ENCODE assay signal across 10 mouse cellular contexts in the genomic region with DNA sequence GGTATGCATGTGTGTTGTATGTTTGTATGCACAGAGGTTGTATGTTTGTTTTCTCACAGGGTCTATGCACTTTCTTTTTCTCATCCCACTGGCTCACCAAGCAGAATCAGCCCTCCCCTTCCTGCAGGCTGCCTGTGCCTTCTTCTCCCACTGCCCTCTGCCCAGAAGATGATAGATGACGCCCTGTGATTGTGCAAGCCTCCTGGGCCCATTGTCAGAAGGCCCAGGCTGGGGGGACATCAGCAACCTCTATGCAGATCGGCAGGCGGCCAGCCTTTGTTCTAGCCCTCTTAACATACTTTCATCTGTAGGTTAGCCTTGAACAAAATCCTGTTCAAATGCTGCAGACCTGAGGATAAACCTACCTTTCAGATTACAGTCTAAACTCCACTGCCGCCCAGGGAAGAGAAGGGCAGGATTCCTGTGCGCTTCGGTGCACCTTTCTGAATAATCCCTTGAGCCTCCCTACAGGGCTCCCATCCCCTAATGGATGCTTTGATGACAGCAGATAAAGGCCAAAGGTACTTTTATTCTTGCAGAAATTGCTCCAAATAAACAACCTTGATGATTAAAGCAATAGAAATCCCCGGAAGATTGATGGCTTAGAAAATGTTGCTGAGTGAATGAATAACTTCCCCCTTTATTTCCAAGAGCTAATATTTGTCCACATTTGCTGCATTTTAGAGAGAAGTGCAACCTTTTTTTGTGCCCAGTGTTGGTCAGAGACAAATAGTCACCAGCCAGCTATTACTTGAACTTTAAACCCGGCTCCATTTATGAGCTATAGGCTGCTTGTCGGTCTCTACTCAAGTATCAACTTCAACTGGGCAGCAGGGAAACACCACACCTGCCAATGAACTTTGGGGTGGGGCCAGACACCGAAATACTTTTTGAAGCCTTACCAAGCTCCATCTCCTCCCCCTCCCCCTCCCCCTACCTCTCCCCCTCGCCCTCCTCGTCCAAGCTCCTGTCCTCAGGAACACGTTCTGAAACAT.
DNase-seq lines count a peak whose midpoint lies in the region; ATAC-seq lines count a peak whose summit lies in the region.
"Had no signal": no experiment of that assay in that cellular context is flagged by ENCODE, and none has a peak within 500 bp of the region (broad histone marks: within the 10 kb centered on the region; RNA-seq: fewer than 3 reads in every experiment).

No protein-coding gene starts in this region.

- H3K27ac ChIP-seq in limb, embryonic 10.5 days, result no peak overlapping the region
- H3K27ac ChIP-seq: midbrain, embryonic 15.5 days had no signal

- DNase-seq in kidney, postnatal 4 days, result peak; percentile 21 to 26
- DNase-seq in kidney, adult 8-10 months, result no peak
- peak; percentile 31 for DNase-seq in adrenal gland, adult 8-10 months
- peak; percentile 24 for DNase-seq in embryo, embryonic 10.5 days (ENCODE audit: low spot score)
- DNase-seq in limb, embryonic 10.5 days (ENCODE audit: low spot score), result no peak
- DNase-seq in frontal cortex, postnatal 10 days (ENCODE audit: low spot score in 2 of 2), result no peak
- DNase-seq: right cerebral cortex, postnatal 25 days; thymus, adult 2 months had no signal

- H3K9me3 ChIP-seq in limb, embryonic 10.5 days (replicated peaks), result no peaks in the 10 kb centered on the region
- H3K9me3 ChIP-seq: midbrain, embryonic 15.5 days had no signal

- no peak overlapping the region for H3K4me3 ChIP-seq in limb, embryonic 10.5 days
- H3K4me3 ChIP-seq: midbrain, embryonic 15.5 days had no signal

- H3K36me3 ChIP-seq in limb, embryonic 10.5 days, result no peaks in the 10 kb centered on the region
- H3K36me3 ChIP-seq: midbrain, embryonic 15.5 days had no signal

- 60% methylated on average over 13 of the region's 13 CpGs for WGBS in limb, embryonic 10.5 days

- no peaks in the 10 kb centered on the region for H3K27me3 ChIP-seq in limb, embryonic 10.5 days (ENCODE audit: low read depth, poor library complexity, severe bottlenecking)
- H3K27me3 ChIP-seq: midbrain, embryonic 15.5 days had no signal

- no peaks in the 10 kb centered on the region for H3K4me1 ChIP-seq in limb, embryonic 10.5 days

- peak; percentile 18; the same call in 1 of the 2 replicates for ATAC-seq in megakaryocyte, adult 5-6 weeks (ENCODE audit: poor library complexity, severe bottlenecking)
- ATAC-seq: midbrain, embryonic 15.5 days had no signal

Comparison
In these comparisons a context has a peak if more than half of its experiments do, and no peak if none do; other contexts are left out.
1. DNase-seq: peak in kidney, postnatal 4 days (2 of 2), adrenal gland, adult 8-10 months (single experiment) and embryo, embryonic 10.5 days (single experiment); none in kidney, adult 8-10 months (0 of 2), limb, embryonic 10.5 days (single experiment) and frontal cortex, postnatal 10 days (0 of 2).